Mouse (Mus musculus) kidney, adult 2 months (tissue): Measurements from ENCODE around the gene Mrpl33. TPM values are rescaled to one million over a fixed set of nuclear protein-coding genes. Genes with fewer than 3 reads are reported as not detected.

Source experiments
- DNase-seq: peaks from one replicate; pipeline ENCODE4 v3.0.0; 2021
- H3K27ac ChIP-seq: fragments of 200-500 bp; 2 replicates; pipeline ENCODE4 v1.5.1; 2012; ENCODE audit warnings: low read depth, low read length, control low read depth, inconsistent platforms; ENCODE audit not compliant: insufficient read depth
- H3K27me3 ChIP-seq: fragments of 200-500 bp; replicated peaks from 2 replicates; pipeline ENCODE4 v1.6.1; 2012; ENCODE audit warnings: mild to moderate bottlenecking, moderate library complexity, low read length, inconsistent platforms; ENCODE audit not compliant: control insufficient read depth, insufficient read depth
- H3K36me3 ChIP-seq: fragments of 200-500 bp; 2 replicates; pipeline ENCODE4 v1.6.1; 2012; ENCODE audit warnings: mild to moderate bottlenecking, moderate library complexity, low read length, inconsistent platforms; ENCODE audit not compliant: control insufficient read depth, insufficient read depth
- H3K4me1 ChIP-seq: fragments of 200-500 bp; 2 replicates; pipeline ENCODE4 v1.6.1; 2011; ENCODE audit warnings: low read length; ENCODE audit not compliant: control insufficient read depth, insufficient read depth
- H3K4me3 ChIP-seq: fragments of 200-500 bp; 2 replicates; pipeline ENCODE4 v1.5.1; 2011; ENCODE audit warnings: mild to moderate bottlenecking, low read depth, low read length, control low read depth; ENCODE audit not compliant: insufficient read depth
- CTCF ChIP-seq: fragments of 200-500 bp; conservative IDR thresholded peaks from 2 replicates; pipeline ENCODE4 v1.5.1; 2011; ENCODE audit warnings: low read depth, mild to moderate bottlenecking, control low read depth, low read length, moderate library complexity, mixed read lengths; ENCODE audit not compliant: insufficient read depth, insufficient read length
- POLR2A ChIP-seq: fragments of 200-500 bp; IDR thresholded peaks from one replicate; pipeline ENCODE4 v1.6.1; 2011; ENCODE audit warnings: low read depth, low read length, control low read depth
- WGBS: fragments of 180-500 bp; shearing (Covaris S2); methylation state at CpG from one replicate; pipeline ENCODE4 v1.1.7; 2018; 5-methylcytosine and 5-hydroxymethylcytosine counted together
- polyA plus RNA-seq: library from polyadenylated mRNA; depleted of rRNA; stranded (reverse); fragments of >200 nt; gene quantifications from 2 replicates; pipeline ENCODE4 v1.2.3, GENCODE M21; 2012

Mrpl33 gene
- polyA plus RNA-seq, 1 experiment = 34.3 TPM

GRCm38 (mm10) chr5:31640542-31640941 lies 43.8 kb downstream of the Mrpl33 start:
- no peaks in the 10 kb centered on the region; the same call in 1 of the 2 replicates for H3K36me3 ChIP-seq
- H3K4me3 ChIP-seq = no peak overlapping the region
- no peak for TF ChIP-seq POLR2A
- no peak for TF ChIP-seq CTCF
- no peak for DNase-seq
- H3K27me3 ChIP-seq = no peaks in the 10 kb centered on the region
- no peak overlapping the region for H3K27ac ChIP-seq
- H3K4me1 ChIP-seq = no peaks in the 10 kb centered on the region
- 74% methylated on average over 2 of the region's 2 CpGs for WGBS

- no peaks in the 10 kb centered on the region for H3K27me3 ChIP-seq
- no peak for TF ChIP-seq POLR2A
- no peak for TF ChIP-seq CTCF
- H3K27ac ChIP-seq = no peak overlapping the region
These were observed 45.6 kb downstream of the Mrpl33 start for GRCm38 (mm10) chr5:31642300-31642699.

GRCm38 (mm10) chr5:31644272-31644671 lies 47.5 kb downstream of the Mrpl33 start:
- H3K36me3 ChIP-seq = no peaks in the 10 kb centered on the region; the same call in 1 of the 2 replicates
- H3K27me3 ChIP-seq = no peaks in the 10 kb centered on the region
- no peak for TF ChIP-seq CTCF
- no peak for TF ChIP-seq POLR2A
- no peak overlapping the region for H3K27ac ChIP-seq
- H3K4me3 ChIP-seq = no peak overlapping the region
- DNase-seq = no peak
- 88% methylated on average over 4 of the region's 4 CpGs for WGBS
- no peaks in the 10 kb centered on the region for H3K4me1 ChIP-seq

More at GRCm38 (mm10) chr5:31642300-31642699, 45.6 kb downstream of the Mrpl33 start:
- Histone ChIP-seq H3K4me1 (no peaks in the 10 kb centered on the region), H3K36me3 (no peaks in the 10 kb centered on the region; the same call in 1 of the 2 replicates), H3K4me3 (no peak overlapping the region)
- DNase-seq = no peak
- WGBS = 91% methylated on average over 3 of the region's 3 CpGs

GRCm38 (mm10) chr5:31644847-31645246 lies 48.1 kb downstream of the Mrpl33 start:
- Histone ChIP-seq H3K27ac (no peak overlapping the region), H3K4me3 (no peak overlapping the region), H3K4me1 (no peaks in the 10 kb centered on the region), H3K36me3 (no peaks in the 10 kb centered on the region; the same call in 1 of the 2 replicates), H3K27me3 (no peaks in the 10 kb centered on the region)
- TF ChIP-seq POLR2A (no peak), CTCF (no peak)
- DNase-seq = no peak
- 94% methylated on average over 6 of the region's 6 CpGs for WGBS

- H3K4me3 ChIP-seq = no peak overlapping the region
- H3K27me3 ChIP-seq = no peaks in the 10 kb centered on the region
- peak; percentile 9 for DNase-seq
- 75% methylated on average over 6 of the region's 6 CpGs for WGBS
- H3K4me1 ChIP-seq = no peaks in the 10 kb centered on the region
- TF ChIP-seq POLR2A = no peak
- no peak for TF ChIP-seq CTCF
- H3K27ac ChIP-seq = no peak overlapping the region
- no peaks in the 10 kb centered on the region; the same call in 1 of the 2 replicates for H3K36me3 ChIP-seq
These were observed 49.1 kb downstream of the Mrpl33 start for GRCm38 (mm10) chr5:31645798-31646197.

- H3K27me3 ChIP-seq = no peaks in the 10 kb centered on the region
- H3K4me1 ChIP-seq = no peaks in the 10 kb centered on the region
- no peak for DNase-seq
- H3K27ac ChIP-seq = no peak overlapping the region
- TF ChIP-seq CTCF (no peak), POLR2A (no peak)
- H3K36me3 ChIP-seq = no peaks in the 10 kb centered on the region; the same call in 1 of the 2 replicates
- 65% methylated on average over 6 of the region's 6 CpGs for whole genome bisulfite sequencing
- no peak overlapping the region for H3K4me3 ChIP-seq
These were observed 49.8 kb downstream of the Mrpl33 start for GRCm38 (mm10) chr5:31646574-31646973.

GRCm38 (mm10) chr5:31647327-31647726 lies 50.6 kb downstream of the Mrpl33 start:
- Histone ChIP-seq H3K4me1 (no peaks in the 10 kb centered on the region), H3K27ac (no peak overlapping the region), H3K27me3 (no peaks in the 10 kb centered on the region), H3K36me3 (no peaks in the 10 kb centered on the region; the same call in 1 of the 2 replicates), H3K4me3 (no peak overlapping the region)
- TF ChIP-seq POLR2A (no peak), CTCF (no peak)
- no peak for DNase-seq
- WGBS = 76% methylated on average over 2 of the region's 2 CpGs
